Mouse (Mus musculus) sigmoid colon, adult 10 weeks (tissue): Measurements from ENCODE around the gene Fzd9. TPM values are rescaled to one million over a fixed set of nuclear protein-coding genes. Genes with fewer than 3 reads are reported as not detected.

Source experiments
- polyA plus RNA-seq: library from polyadenylated mRNA; stranded (reverse); fragments of 350-450 nt; fragmentation: Illumina TruSeq; extraction: RNeasy Lipid Tissue Mini Kit (QIAGEN cat#74804); gene quantifications from one replicate; pipeline ENCODE4 v1.2.3, GENCODE M21; 2014; ENCODE audit warnings: low read depth, low replicate concordance

Fzd9 gene
- polyA plus RNA-seq, result 0.25 TPM

GRCm38 (mm10) chr5:135251079-135251454, at the start of gene Fzd9:
Fzd9 (minus strand) TSS chr5:135251230.

Other genes starting within 250 kb of the Fzd9 start
- gene Abhd11, start 242.1 kb downstream of the Fzd9 start, polyA plus RNA-seq, result 9.0 TPM
- gene Stx1a, start 227.7 kb downstream of the Fzd9 start, polyA plus RNA-seq, result not detected
- 8.6 TPM for gene Dnajc30, start 187.0 kb downstream of the Fzd9 start, polyA plus RNA-seq
- 12.6 TPM for gene Bud23, start 186.3 kb downstream of the Fzd9 start, polyA plus RNA-seq
- not detected for gene Vps37d, start 173.0 kb downstream of the Fzd9 start, polyA plus RNA-seq
- gene Mlxipl, start 161.3 kb downstream of the Fzd9 start, polyA plus RNA-seq, result 2.8 TPM
- 6.5 TPM for gene Tbl2, start 101.6 kb downstream of the Fzd9 start, polyA plus RNA-seq
- gene Bcl7b, start 82.9 kb downstream of the Fzd9 start, polyA plus RNA-seq, result 9.1 TPM
- gene Baz1b, start 64.0 kb downstream of the Fzd9 start, polyA plus RNA-seq, result 47.9 TPM
- not detected for gene Fkbp6, start 98.8 kb upstream of the Fzd9 start, polyA plus RNA-seq
- not detected for gene Trim50, start 102.1 kb upstream of the Fzd9 start, polyA plus RNA-seq
- 4.1 TPM for gene Nsun5, start 118.7 kb upstream of the Fzd9 start, polyA plus RNA-seq
- gene Pom121, start 143.3 kb upstream of the Fzd9 start, polyA plus RNA-seq, result 3.0 TPM